Mouse (Mus musculus) heart, postnatal 10 days (tissue): ENCODE data around the gene Hint2. TPM values are rescaled to one million over a fixed set of nuclear protein-coding genes. Genes with fewer than 3 reads are reported as not detected.

ENCODE experiments used
- DNase-seq, 2 experiments: peaks; one replicate each; pipeline ENCODE4 v3.0.0; 2021
- intact Hi-C: fragments of 180-260 bp; cut with DNase I; formaldehyde crosslinking; loops from one replicate; pipeline ENCODE4 v1.15.1; 2025
- microRNA-seq, 2 experiments: library from miRNA; unstranded; fragments of <30 nt; microRNA quantifications; one replicate each; pipeline ENCODE4 v1.2.0; 2022
- total RNA-seq, 2 experiments: library from RNA; stranded (reverse); gene quantifications; 2 replicates each; pipeline ENCODE4 v1.2.3; 2021

Gene Hint2
- total RNA-seq, 2 experiments from 2014 or later, result 110 to 112 TPM

GRCm38 (mm10) chr4:43620146-43620778 is 36.0 kb downstream of the Hint2 start:
- intact Hi-C loops, result loop anchor here (10.0 kb wide), 1 partner anchor 245 kb away; no protein-coding TSS in a partner anchor
- DNase-seq, result no peak

GRCm38 (mm10) chr4:43613060-43613730 is 43.1 kb downstream of the Hint2 start:
- intact Hi-C loops, result no loop called here
- DNase-seq, result peak in 1 of 2 experiments; percentile 45

DNA sequence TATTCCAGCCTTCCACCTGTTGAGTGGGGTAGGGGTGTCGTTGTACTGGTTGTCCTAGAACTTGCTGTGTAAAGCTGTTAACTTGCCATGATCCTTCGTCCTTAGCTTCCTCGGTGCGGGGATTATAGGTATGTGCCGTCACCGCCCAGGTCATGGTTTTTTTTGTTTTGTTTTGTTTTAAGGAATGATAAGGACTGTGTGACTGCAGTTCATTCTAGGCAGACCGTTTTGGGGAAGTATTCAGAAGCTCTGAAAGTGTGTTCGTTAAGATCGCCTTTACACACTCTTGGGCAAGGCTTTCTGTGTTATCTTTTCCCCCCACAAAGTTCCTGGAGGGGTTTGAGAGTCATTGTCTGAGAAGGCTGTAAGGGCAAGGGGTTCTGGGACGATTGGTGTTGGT is 43.7 kb downstream of the Hint2 start:
- intact Hi-C loops, result no loop called here
- DNase-seq, result no peak

DNA sequence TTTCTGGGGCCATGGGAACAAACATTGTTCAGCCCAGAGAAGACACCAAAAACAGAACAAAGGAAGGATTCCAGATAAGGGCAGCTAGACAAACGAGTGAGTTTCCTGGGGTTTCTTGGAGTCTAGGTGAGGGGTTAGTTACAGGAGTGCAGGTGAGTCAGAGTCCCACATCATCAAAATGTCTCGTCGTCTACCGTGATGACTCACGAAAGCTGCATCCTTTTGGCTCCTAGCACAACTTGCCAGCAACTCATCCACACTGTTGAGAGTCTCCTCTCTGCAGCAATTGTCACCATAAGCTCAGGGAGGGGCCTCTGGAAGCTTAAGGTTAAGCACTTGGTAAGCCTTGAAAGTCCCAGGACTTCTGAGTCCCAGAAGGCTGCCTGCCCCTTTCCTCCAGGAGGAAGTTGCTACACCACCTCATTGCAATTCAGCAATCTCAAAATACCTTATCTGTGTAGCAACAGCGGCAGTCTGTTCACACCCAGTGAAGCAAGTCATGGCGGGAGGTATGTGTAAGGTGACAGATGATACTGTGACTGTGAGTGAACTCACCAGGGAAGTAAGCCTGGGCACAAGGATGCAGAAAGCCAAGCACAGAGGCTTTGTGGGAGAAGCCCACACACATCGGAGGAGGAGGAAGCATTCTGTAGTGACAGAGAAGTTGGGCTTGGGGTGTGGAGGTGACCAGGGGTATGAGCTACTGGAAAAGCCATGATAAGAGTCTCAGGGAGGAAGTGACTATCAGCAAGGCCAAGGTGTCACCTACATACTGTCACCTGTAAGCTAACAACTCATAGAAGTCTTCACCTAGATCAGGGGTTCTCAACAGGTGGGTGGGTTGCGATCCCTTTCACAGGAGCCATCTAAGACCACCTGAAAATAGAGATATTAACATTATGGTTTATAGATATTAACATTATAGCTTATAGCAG is 51.2 kb downstream of the Hint2 start:
- intact Hi-C loops, result no loop called here
- DNase-seq, result no peak

Small RNAs within 50 kb of the gene (microRNA-seq; reads per million reads assigned to microRNA genes)
- 0.95 to 1.0 reads per million in 2 experiments for gene Gm25262

Other genes with a start within 250 kb of the Hint2 start
- under 1 TPM in 1 of 2 experiments, not detected in 1; 0.62 TPM for gene Fam166b, start 227.3 kb downstream of the Hint2 start, total RNA-seq
- 10 to 100 TPM; 42.3 to 42.6 TPM for gene Tesk1, start 214.5 kb downstream of the Hint2 start, total RNA-seq
- under 1 TPM; 0.45 to 0.60 TPM for gene Cd72, start 201.8 kb downstream of the Hint2 start, total RNA-seq
- gene Sit1, start 172.7 kb downstream of the Hint2 start, total RNA-seq, result under 1 TPM in 1 of 2 experiments, not detected in 1; 0.38 TPM
- 10 to 100 TPM; 26.1 to 27.3 TPM for gene Ccdc107, start 163.6 kb downstream of the Hint2 start, total RNA-seq
- 1 to 10 TPM; 4.0 to 5.2 TPM for gene Arhgef39, start 156.8 kb downstream of the Hint2 start, total RNA-seq
- under 1 TPM; 0.30 to 0.79 TPM for gene Car9, start 149.5 kb downstream of the Hint2 start, total RNA-seq
- 10 to 100 TPM; 55.5 to 57.3 TPM for gene Tpm2, start 132.7 kb downstream of the Hint2 start, total RNA-seq
- 10 to 100 TPM; 57.2 to 61.8 TPM for gene Creb3, start 94.1 kb downstream of the Hint2 start, total RNA-seq
- 100 to 1,000 TPM; 147 to 167 TPM for gene Tln1, start 93.8 kb downstream of the Hint2 start, total RNA-seq
- gene Rgp1, start 77.8 kb downstream of the Hint2 start, total RNA-seq, result 10 to 100 TPM; 42.1 to 45.5 TPM
- 10 to 100 TPM; 15.4 to 15.6 TPM for gene Gba2, start 77.6 kb downstream of the Hint2 start, total RNA-seq
- gene Msmp, start 72.0 kb downstream of the Hint2 start, total RNA-seq, result under 1 TPM; 0.36 to 0.37 TPM
- 10 to 100 TPM; 42.9 to 45.1 TPM for gene Npr2, start 24.5 kb downstream of the Hint2 start, total RNA-seq
- gene Spag8, start 2.9 kb downstream of the Hint2 start, total RNA-seq, result under 1 TPM; 0.19 to 0.52 TPM
- 10 to 100 TPM; 15.0 to 15.2 TPM for gene Tmem8b, start 12.5 kb upstream of the Hint2 start, total RNA-seq
- under 1 TPM; 0.25 to 0.26 TPM for gene Fam221b, start 12.7 kb upstream of the Hint2 start, total RNA-seq
- gene Olfr70, start 44.3 kb upstream of the Hint2 start, total RNA-seq, result not detected
- gene Olfr71, start 53.8 kb upstream of the Hint2 start, total RNA-seq, result not detected
- gene Hrct1, start 70.7 kb upstream of the Hint2 start, total RNA-seq, result 1 to 10 TPM; 4.5 to 6.1 TPM
- gene Spaar, start 73.6 kb upstream of the Hint2 start, total RNA-seq, result 1 to 10 TPM; 4.2 to 5.1 TPM
- gene Olfr159, start 114.5 kb upstream of the Hint2 start, total RNA-seq, result not detected
- gene Olfr156, start 167.4 kb upstream of the Hint2 start, total RNA-seq, result not detected
- gene Olfr157, start 183.7 kb upstream of the Hint2 start, total RNA-seq, result not detected
- not detected for gene Olfr155, start 195.1 kb upstream of the Hint2 start, total RNA-seq
- 10 to 100 TPM; 12.3 to 12.8 TPM for gene Reck, start 219.1 kb upstream of the Hint2 start, total RNA-seq